ENCODE assay signal across 9 mouse cellular contexts in genomic region chr8:104247054-104247907, GRCm38 (mm10). TPM values are rescaled to one million over a fixed set of nuclear protein-coding genes. Genes with fewer than 3 reads are reported as not detected.
A peak's percentile ranks its signal among the peaks of the same experiment; 100 is the strongest.
DNase-seq lines count a peak whose midpoint lies in the region; ATAC-seq and TF ChIP-seq lines count a peak whose summit lies in the region.
"Had no signal": no experiment of that assay in that cellular context is flagged by ENCODE, and none has a peak within 500 bp of the region (broad histone marks: within the 10 kb centered on the region; RNA-seq: fewer than 3 reads in every experiment).

No protein-coding gene starts in this region.

- peak; percentile 57; the same call in 1 of the 2 replicates for TF ChIP-seq POLR2A in CH12.LX (IDR thresholded peaks at IDR 0.05; ENCODE audit: low read depth, low read length)

- TF ChIP-seq RAD21 in CH12.LX (IDR thresholded peaks at IDR 0.05; ENCODE audit: low read depth, low read length) = no peak

- TF ChIP-seq EP300 in CH12.LX (IDR thresholded peaks at IDR 0.05; ENCODE audit: low read length) = peak; percentile 58; the same call in 1 of the 2 replicates
- TF ChIP-seq EP300 in heart, postnatal 0 days (IDR thresholded peaks at IDR 0.05; ENCODE audit: low read depth) = no peak

- peaks cover 4 to 41% of the 10 kb centered on the region in 2 experiments for H3K4me1 ChIP-seq in CH12.LX (ENCODE audit: control insufficient read depth in 1 of 2, insufficient read depth in 2 of 2)
- peaks cover 9% of the 10 kb centered on the region for H3K4me1 ChIP-seq in brown adipose tissue, adult 24 weeks (ENCODE audit: control insufficient read depth, insufficient read depth, insufficient read length, low read length)
- peaks cover 9% of the 10 kb centered on the region for H3K4me1 ChIP-seq in heart, postnatal 0 days (ENCODE audit: control insufficient read depth, insufficient read depth)
- peaks cover 9% of the 10 kb centered on the region for H3K4me1 ChIP-seq in stomach, embryonic 14.5 days (ENCODE audit: control insufficient read depth, insufficient read depth, low read length)

- peak overlapping the region; percentile 92 for H3K4me2 ChIP-seq in CH12.LX (ENCODE audit: insufficient read depth, low read depth, poor library complexity, severe bottlenecking)
- H3K4me2 ChIP-seq in heart, postnatal 0 days (ENCODE audit: low read depth, low read length) = peak overlapping the region; percentile 84
- H3K4me2 ChIP-seq in stomach, embryonic 14.5 days (replicated peaks; ENCODE audit: low read depth, low read length) = peak overlapping the region; percentile 76

- peak overlapping the region; percentile 65 to 92 (median 87) for H3K4me3 ChIP-seq in CH12.LX (replicated peaks in 1 of 3; ENCODE audit: low read depth in 2 of 3, low read length in 2 of 3, poor library complexity in 1 of 3)
- H3K4me3 ChIP-seq in brown adipose tissue, adult 24 weeks (ENCODE audit: insufficient read depth, low read depth, low read length) = peak overlapping the region; percentile 89
- H3K4me3 ChIP-seq in heart, postnatal 0 days (ENCODE audit: low read depth, low read length) = peak overlapping the region; percentile 88
- peak overlapping the region; percentile 87 for H3K4me3 ChIP-seq in stomach, embryonic 14.5 days (ENCODE audit: low read depth, low read length)

- H3K9me3 ChIP-seq in CH12.LX (replicated peaks; ENCODE audit: low read length) = no peaks in the 10 kb centered on the region
- H3K9me3 ChIP-seq in heart, postnatal 0 days (replicated peaks; ENCODE audit: control insufficient read depth, low read length) = no peaks in the 10 kb centered on the region
- no peaks in the 10 kb centered on the region for H3K9me3 ChIP-seq in stomach, embryonic 14.5 days (ENCODE audit: control insufficient read depth, low read depth, low read length)

- dilution Hi-C loops in CH12.LX (cut with MboI; ENCODE audit: extremely low pct_ligation_motif_present, extremely low pct_unique_long_range_greater_than_20kb, low sequenced_read_pairs) = no loop called here

- H3K27ac ChIP-seq in CH12.LX (ENCODE audit: insufficient read depth, low read depth) = peak overlapping the region; percentile 97
- H3K27ac ChIP-seq in brown adipose tissue, adult 24 weeks (replicated peaks; ENCODE audit: low read depth, low read length) = peak overlapping the region; percentile 34; the same call in 1 of the 2 replicates
- H3K27ac ChIP-seq in heart, postnatal 0 days (ENCODE audit: low read depth) = no peak overlapping the region
- H3K27ac ChIP-seq in stomach, embryonic 14.5 days (ENCODE audit: low read length) = no peak overlapping the region

- no peak for TF ChIP-seq CTCF in CH12.LX (conservative IDR thresholded peaks at IDR 0.05 in 1 of 2, IDR thresholded peaks at IDR 0.05 in 1 of 2; ENCODE audit: low read depth in 2 of 2, low read length in 2 of 2)
- TF ChIP-seq CTCF in heart, postnatal 0 days (IDR thresholded peaks at IDR 0.05; ENCODE audit: low read depth) = no peak

- in situ Hi-C loops in CH12.LX (cut with MboI; ENCODE audit: low pct_ligation_motif_present, low pct_unique_long_range_greater_than_20kb, low sequenced_read_pairs) = loop anchor here (10.0 kb wide), 1 partner anchor 88 kb away; the partner anchor contains the start of gene Cmtm3

- 66% methylated on average over 22 of the region's 22 CpGs for WGBS in heart, postnatal 0 days
- WGBS in stomach, embryonic 14.5 days = 64% methylated on average over 22 of the region's 22 CpGs

- peak; percentile 96 for DNase-seq in CH12.LX (ENCODE audit: extremely low read depth)
- DNase-seq in heart, postnatal 0 days (ENCODE audit: low spot score) = no peak
- DNase-seq in kidney, postnatal 36 days = peak; percentile 51 to 57
- no peak for DNase-seq in cerebellum, adult 9-10 months
- DNase-seq in cerebellum, postnatal 36 days = no peak

- H3K79me2 ChIP-seq in CH12.LX (replicated peaks; ENCODE audit: control insufficient read depth, extremely low read depth, insufficient read depth, poor library complexity, severe bottlenecking) = 0 out of 2 replicates have a peak, but pooled peaks cover 2% of the 10 kb centered on the region

- H3K36me3 ChIP-seq in CH12.LX (replicated peaks in 1 of 2; ENCODE audit: control insufficient read depth in 1 of 2, insufficient read depth in 1 of 2, low read length in 1 of 2) = peaks cover 9 to 24% of the 10 kb centered on the region in 2 experiments
- peaks cover 3% of the 10 kb centered on the region; the same call in 1 of the 2 replicates for H3K36me3 ChIP-seq in heart, postnatal 0 days (replicated peaks; ENCODE audit: control insufficient read depth, insufficient read depth, low read length)
- H3K36me3 ChIP-seq in stomach, embryonic 14.5 days (ENCODE audit: control insufficient read depth, insufficient read depth, low read length) = peaks cover 5% of the 10 kb centered on the region; the same call in 1 of the 2 replicates

- H3K9ac ChIP-seq in CH12.LX (ENCODE audit: insufficient read depth, low read depth) = peak overlapping the region; percentile 94
- H3K9ac ChIP-seq in heart, postnatal 0 days (replicated peaks; ENCODE audit: low read depth, low read length) = peak overlapping the region; percentile 77
- peak overlapping the region; percentile 61; the same call in 1 of the 2 replicates for H3K9ac ChIP-seq in stomach, embryonic 14.5 days (replicated peaks; ENCODE audit: low read depth, low read length)

- ATAC-seq in heart, postnatal 0 days (ENCODE audit: insufficient read depth, low read depth) = no peak
- ATAC-seq in megakaryocyte progenitor cell, adult 5-6 weeks (replicated peaks; ENCODE audit: poor library complexity) = peak; percentile 52
- ATAC-seq in stomach, embryonic 14.5 days (ENCODE audit: insufficient number of reproducible peaks, insufficient read depth, low FRiP score, low read depth) = no peak

- H3K27me3 ChIP-seq in CH12.LX (replicated peaks) = no peaks in the 10 kb centered on the region
- no peaks in the 10 kb centered on the region for H3K27me3 ChIP-seq in heart, postnatal 0 days (ENCODE audit: control insufficient read depth, insufficient read depth, low read length)
- no peaks in the 10 kb centered on the region for H3K27me3 ChIP-seq in stomach, embryonic 14.5 days (ENCODE audit: control insufficient read depth, insufficient read depth, low read length)

TF ChIP-seq in CH12.LX, 34 proteins besides CTCF, POLR2A, EP300 and RAD21 (continues in another document):
- no peak for TF ChIP-seq E2F4 (IDR thresholded peaks at IDR 0.05; ENCODE audit: insufficient replicate concordance, low read depth, low read length)
- no peak for TF ChIP-seq POLR2AphosphoS2 (IDR thresholded peaks at IDR 0.05; ENCODE audit: low read depth, low read length)
- TF ChIP-seq IRF4 (IDR thresholded peaks at IDR 0.05; ENCODE audit: low read depth, low read length) = peak; percentile 77
- peak; percentile 82 for TF ChIP-seq TCF12 (IDR thresholded peaks at IDR 0.05; ENCODE audit: low read depth, low read length)
- peak; percentile 72 for TF ChIP-seq SIN3A (IDR thresholded peaks at IDR 0.05; ENCODE audit: low read length)
- TF ChIP-seq ETS1 (conservative IDR thresholded peaks at IDR 0.05; ENCODE audit: low read depth, low read length) = peak; percentile 63
- 0 out of 2 replicates have a peak, but pooled peaks have one; percentile 36 for TF ChIP-seq ZMIZ1 (IDR thresholded peaks at IDR 0.05; ENCODE audit: low read depth, low read length)
- peak; percentile 77 for TF ChIP-seq CHD2 (IDR thresholded peaks at IDR 0.05; ENCODE audit: low read length)
- no peak for TF ChIP-seq KAT2A (IDR thresholded peaks at IDR 0.05; ENCODE audit: insufficient replicate concordance, low read length)
- TF ChIP-seq PAX5 (IDR thresholded peaks at IDR 0.05; ENCODE audit: low read length) = no peak
- TF ChIP-seq ELF1 (IDR thresholded peaks at IDR 0.05; ENCODE audit: low read depth, low read length) = peak; percentile 59
- 0 out of 2 replicates have a peak, but pooled peaks have one; percentile 18 for TF ChIP-seq NELFE (IDR thresholded peaks at IDR 0.05; ENCODE audit: low read depth, low read length)
- no peak for TF ChIP-seq USF1 (IDR thresholded peaks at IDR 0.05; ENCODE audit: low read depth, low read length)
- peak; percentile 61; the same call in 1 of the 2 replicates for TF ChIP-seq MAX (IDR thresholded peaks at IDR 0.05; ENCODE audit: low read length)

RNA-seq across cellular contexts. Expression of gene Tk2, which starts 1.1 kb away (rescaled TPM):
- total RNA-seq in CH12.LX (2012; rRNA removed) (9.2 and 13.5 TPM in 2 replicates), CH12.LX (2014; rRNA removed) (8.7 and 8.9 TPM in 2 replicates)
- polyA plus RNA-seq in CH12.LX (2012; ENCODE audit: insufficient read length, low read depth) = 7.3 TPM in 2 replicates
- polyA plus RNA-seq in brown adipose tissue, adult 24 weeks (2012; ENCODE audit: insufficient read depth, insufficient read length, missing spikeins) = 13.1 and 16.8 TPM in 2 replicates
- 6.3 and 10.7 TPM in 2 replicates for total RNA-seq in heart, postnatal 0 days (2014; rRNA removed; ENCODE audit: low replicate concordance)
- polyA plus RNA-seq in heart, postnatal 0 days (2015; fragmentation: Nextera tagmentation; extraction: Ambion mirVana) = 7.7 and 9.9 TPM in 2 replicates
- 16.5 and 16.9 TPM in 2 replicates for total RNA-seq in megakaryocyte progenitor cell, adult 5-6 weeks (2015)
- total RNA-seq in megakaryocyte progenitor cell, adult 5-6 weeks (2017) = 11.7 and 11.9 TPM in 2 replicates
- polyA plus RNA-seq in stomach, embryonic 14.5 days (2014; fragmentation: Nextera tagmentation; extraction: Ambion mirVana) = 16.1 and 19.8 TPM in 2 replicates

RNA-seq across cellular contexts. Expression of gene Cklf, which starts 3.4 kb away (rescaled TPM):
- 20.7 and 25.3 TPM in 2 replicates for total RNA-seq in CH12.LX (2012; rRNA removed)
- 35.2 and 38.8 TPM in 2 replicates for total RNA-seq in CH12.LX (2014; rRNA removed)
- polyA plus RNA-seq in CH12.LX (2012; ENCODE audit: insufficient read length, low read depth) = 25.0 and 29.7 TPM in 2 replicates
- polyA plus RNA-seq in brown adipose tissue, adult 24 weeks (2012; ENCODE audit: insufficient read depth, insufficient read length, missing spikeins) = 3.8 TPM in 1 of 2 replicates, not detected in the other
- total RNA-seq in heart, postnatal 0 days (2014; rRNA removed; ENCODE audit: low replicate concordance) = 1.7 and 11.5 TPM in 2 replicates
- polyA plus RNA-seq in heart, postnatal 0 days (2015; fragmentation: Nextera tagmentation; extraction: Ambion mirVana) = 13.3 and 15.0 TPM in 2 replicates
- 54.0 and 54.9 TPM in 2 replicates for total RNA-seq in megakaryocyte progenitor cell, adult 5-6 weeks (2015)
- 14.7 and 21.2 TPM in 2 replicates for total RNA-seq in megakaryocyte progenitor cell, adult 5-6 weeks (2017)
- polyA plus RNA-seq in stomach, embryonic 14.5 days (2014; fragmentation: Nextera tagmentation; extraction: Ambion mirVana) = 46.0 and 53.4 TPM in 2 replicates

RNA-seq across cellular contexts. Expression of gene Cmtm2a, which starts 45.7 kb away (rescaled TPM):
- total RNA-seq in CH12.LX (2012; rRNA removed) (not detected in 2 replicates), CH12.LX (2014; rRNA removed) (not detected in 2 replicates)
- polyA plus RNA-seq in CH12.LX (2012; ENCODE audit: insufficient read length, low read depth) = not detected in 2 replicates
- not detected in 2 replicates for polyA plus RNA-seq in brown adipose tissue, adult 24 weeks (2012; ENCODE audit: insufficient read depth, insufficient read length, missing spikeins)
- total RNA-seq in heart, postnatal 0 days (2014; rRNA removed; ENCODE audit: low replicate concordance) = not detected in 2 replicates
- polyA plus RNA-seq in heart, postnatal 0 days (2015; fragmentation: Nextera tagmentation; extraction: Ambion mirVana) = not detected in 2 replicates
- not detected in 2 replicates for total RNA-seq in megakaryocyte progenitor cell, adult 5-6 weeks (2015)
- total RNA-seq in megakaryocyte progenitor cell, adult 5-6 weeks (2017) = not detected in 2 replicates
- polyA plus RNA-seq in stomach, embryonic 14.5 days (2014; fragmentation: Nextera tagmentation; extraction: Ambion mirVana) = not detected in 2 replicates
- polyA plus RNA-seq: large intestine, adult 2 months had no signal

Comparison
In these comparisons a context has a peak if more than half of its experiments do, and no peak if none do; other contexts are left out.
1. DNase-seq: peak in CH12.LX (single experiment) and kidney, postnatal 36 days (2 of 2); none in heart, postnatal 0 days (single experiment), cerebellum, adult 9-10 months (single experiment) and cerebellum, postnatal 36 days (0 of 2).
2. H3K27ac ChIP-seq: peak in CH12.LX (single experiment) and brown adipose tissue, adult 24 weeks (single experiment); none in heart, postnatal 0 days (single experiment) and stomach, embryonic 14.5 days (single experiment).
3. Peak in every context shown above with its lines, with median percentiles within 50 percentile points of each other: H3K4me2 ChIP-seq, H3K4me3 ChIP-seq and H3K9ac ChIP-seq.